Mouse (Mus musculus) olfactory bulb, adult 2 months (tissue): ENCODE data around the gene Anks1b.
"Not testable (repeated sequence)": the region's sequence is repeated elsewhere in the genome, so short reads cannot be mapped to it uniquely, and the experiment has no call there.

Experiments used
- CTCF ChIP-seq: fragments of 200-500 bp; IDR thresholded peaks from 2 replicates; pipeline ENCODE4 v1.5.1; 2012; ENCODE audit warnings: low read depth, mild to moderate bottlenecking, low read length, moderate library complexity; ENCODE audit not compliant: insufficient read depth
- POLR2A ChIP-seq: fragments of 200-500 bp; IDR thresholded peaks from 2 replicates; pipeline ENCODE4 v1.6.1; 2012; ENCODE audit warnings: mild to moderate bottlenecking, low read depth, low read length, moderate library complexity; ENCODE audit not compliant: insufficient read depth

GRCm38 (mm10) chr10:90630794-90631193 is 757.5 kb downstream of the Anks1b start:
- TF ChIP-seq CTCF, POLR2A: not testable (repeated sequence)
